Mouse (Mus musculus) neural tube, embryonic 10.5 days (tissue): Measurements from ENCODE around the gene Vmn1r201.

ENCODE experiments used
- DNase-seq: peaks from one replicate; pipeline ENCODE4 v3.0.0-alpha.2; 2017; ENCODE audit warnings: low spot score; ENCODE audit errors: extremely low spot score

Vmn1r201 gene

DNA sequence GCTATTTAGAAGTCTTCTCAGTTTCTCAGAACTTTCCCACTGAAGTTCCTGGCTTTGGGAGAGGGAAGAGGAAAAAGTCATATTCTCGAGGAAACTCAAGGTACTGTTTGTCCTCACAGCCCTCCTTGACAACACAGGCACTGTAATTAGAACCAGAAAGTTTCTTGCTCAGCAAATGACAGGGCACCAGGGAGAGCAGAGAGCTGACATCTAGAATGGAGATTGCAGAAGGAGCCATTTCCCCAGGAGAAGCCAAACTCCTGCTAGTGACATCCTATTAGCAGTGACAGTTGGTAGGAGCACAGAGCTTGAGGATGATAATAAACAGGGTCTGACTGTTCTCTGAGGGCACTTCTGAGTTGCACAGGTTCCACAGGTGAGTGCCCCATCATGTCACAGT is at the start of gene Vmn1r201:
Gene Vmn1r201 (plus strand): TSS at position 301 of the 400 bp plus-strand sequence.
- no peak for DNase-seq

DNA sequence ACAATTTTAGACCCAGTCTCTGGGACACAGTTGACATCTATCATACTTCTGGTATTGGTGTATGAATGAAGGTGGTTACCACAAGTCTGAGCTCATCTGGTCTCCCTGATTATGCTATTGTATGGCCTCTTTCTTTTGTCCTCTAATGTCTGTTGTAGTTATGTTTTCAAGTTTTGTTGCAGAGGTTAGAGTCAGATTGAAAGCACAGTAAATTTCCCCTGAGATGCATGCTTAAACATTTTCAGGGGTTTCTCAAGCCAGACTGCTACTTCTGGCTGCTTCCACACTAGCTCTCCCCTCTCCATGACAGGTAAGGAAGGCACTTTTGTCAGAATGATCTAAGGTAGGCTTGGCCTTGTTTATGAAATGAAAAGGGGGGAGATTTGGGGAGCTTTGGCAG is 16.6 kb upstream of the Vmn1r201 start:
- DNase-seq, result no peak

GRCm38 (mm10) chr13:22502431-22502830 is 30.7 kb downstream of the Vmn1r201 start:
- no peak for DNase-seq

GRCm38 (mm10) chr13:22505281-22505680 is 33.6 kb downstream of the Vmn1r201 start, which contains the start of gene Vmn1r202:
TSS of gene Vmn1r202 (minus strand) at chr13:22505381.
- no peak for DNase-seq

GRCm38 (mm10) chr13:22517814-22518213 is 46.1 kb downstream of the Vmn1r201 start, which contains the start of gene Vmn1r203:
TSS of gene Vmn1r203 (plus strand) at chr13:22518114.
- DNase-seq, result no peak
